Mouse (Mus musculus) cortical plate, adult 2 months (tissue): ENCODE measurements around the gene Nabp2.

Experiments
- CTCF ChIP-seq: fragments of 200-500 bp; IDR thresholded peaks from 2 replicates; pipeline ENCODE4 v1.5.1; 2011; ENCODE audit warnings: mild to moderate bottlenecking, control low read depth, low read length; ENCODE audit not compliant: insufficient read depth; ENCODE audit errors: extremely low read depth
- POLR2A ChIP-seq: fragments of 200-500 bp; IDR thresholded peaks from 2 replicates; pipeline ENCODE4 v1.6.1; 2011; ENCODE audit warnings: mild to moderate bottlenecking, low read length, control low read depth; ENCODE audit not compliant: insufficient read depth; ENCODE audit errors: extremely low read depth

DNA sequence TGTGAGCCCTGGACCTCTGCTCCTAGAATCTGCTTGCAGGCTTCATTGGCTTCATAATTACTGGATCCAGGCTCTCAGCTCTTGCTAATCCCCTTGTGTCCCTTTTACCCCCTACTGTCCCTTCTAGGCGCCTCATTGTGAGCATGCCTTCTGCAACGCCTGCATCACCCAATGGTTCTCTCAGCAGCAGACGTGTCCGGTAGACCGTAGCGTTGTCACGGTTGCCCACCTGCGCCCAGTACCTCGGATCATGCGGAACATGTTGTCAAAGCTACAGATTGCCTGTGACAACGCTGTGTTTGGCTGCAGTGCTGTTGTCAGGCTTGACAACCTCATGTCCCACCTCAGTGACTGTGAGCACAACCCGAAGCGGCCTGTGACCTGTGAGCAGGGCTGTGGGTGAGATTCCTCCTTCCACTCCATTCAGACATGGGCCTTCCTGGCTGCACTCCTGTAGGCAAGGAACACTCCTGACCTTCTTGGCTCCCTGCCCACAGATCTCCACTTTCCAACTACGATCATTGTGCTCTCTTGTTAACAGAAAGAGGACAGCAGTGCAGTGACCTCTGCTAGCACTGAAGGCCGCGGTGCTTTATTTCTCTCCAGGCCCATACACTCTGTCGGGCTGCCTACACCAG, 24.0 kb upstream of the Nabp2 start:
- TF ChIP-seq CTCF (no peak), POLR2A (no peak)
